Mouse (Mus musculus): ENCODE measurements around the gene Vsig4. TPM values are rescaled to one million over a fixed set of nuclear protein-coding genes. Genes with fewer than 3 reads are reported as not detected.
"Not testable (repeated sequence)": the region's sequence is repeated elsewhere in the genome, so short reads cannot be mapped to it uniquely, and the experiment has no call there.

The Vsig4 gene
- polyA plus RNA-seq, 1 experiment from 2014 or later: 0.73 TPM

GRCm38 (mm10) chrX:96225474-96225873 lies 67.8 kb downstream of the Vsig4 start:
- H3K9ac ChIP-seq (ENCODE audit: low read length): no peak overlapping the region
- ATAC-seq (ENCODE audit: insufficient number of reproducible peaks, insufficient read depth, low FRiP score, low read depth): no peak
- no peaks in the 10 kb centered on the region for H3K4me1 ChIP-seq (ENCODE audit: control insufficient read depth in 2 of 2, insufficient read depth in 2 of 2, low read length in 2 of 2)
- no peaks in the 10 kb centered on the region for H3K9me3 ChIP-seq (ENCODE audit: control insufficient read depth, low read length)
- no peak overlapping the region for H3K4me2 ChIP-seq (ENCODE audit: low read length)
- no peaks in the 10 kb centered on the region for H3K27me3 ChIP-seq (ENCODE audit: control insufficient read depth, insufficient read depth, low read length)
- no peaks in the 10 kb centered on the region for H3K36me3 ChIP-seq (ENCODE audit: control insufficient read depth, insufficient read depth, low read length)
- H3K4me3 ChIP-seq (ENCODE audit: control insufficient read depth in 1 of 2, insufficient read depth in 1 of 2, low read depth in 1 of 2, low read length in 2 of 2): no peak overlapping the region
- H3K27ac ChIP-seq (replicated peaks in 1 of 2; ENCODE audit: control insufficient read depth in 1 of 2, insufficient read depth in 1 of 2, low read depth in 2 of 2, low read length in 2 of 2): no peak overlapping the region

GRCm38 (mm10) chrX:96224210-96224609 lies 69.0 kb downstream of the Vsig4 start:
- Histone ChIP-seq H3K9ac (ENCODE audit: low read length) (no peak overlapping the region), H3K27ac (replicated peaks in 1 of 2; ENCODE audit: control insufficient read depth in 1 of 2, insufficient read depth in 1 of 2, low read depth in 2 of 2, low read length in 2 of 2) (no peak overlapping the region), H3K4me3 (ENCODE audit: control insufficient read depth in 1 of 2, insufficient read depth in 1 of 2, low read depth in 1 of 2, low read length in 2 of 2) (no peak overlapping the region), H3K4me2 (ENCODE audit: low read length) (no peak overlapping the region), H3K36me3 (ENCODE audit: control insufficient read depth, insufficient read depth, low read length) (no peaks in the 10 kb centered on the region), H3K9me3 (ENCODE audit: control insufficient read depth, low read length) (no peaks in the 10 kb centered on the region), H3K27me3 (ENCODE audit: control insufficient read depth, insufficient read depth, low read length) (no peaks in the 10 kb centered on the region), H3K4me1 (ENCODE audit: control insufficient read depth in 2 of 2, insufficient read depth in 2 of 2, low read length in 2 of 2) (no peaks in the 10 kb centered on the region)
- 78% methylated on average over 6 of the region's 6 CpGs for WGBS
- no peak for ATAC-seq (ENCODE audit: insufficient number of reproducible peaks, insufficient read depth, low FRiP score, low read depth)

- no peaks in the 10 kb centered on the region for H3K36me3 ChIP-seq (ENCODE audit: control insufficient read depth, insufficient read depth, low read length)
- H3K4me1 ChIP-seq (ENCODE audit: control insufficient read depth in 2 of 2, insufficient read depth in 2 of 2, low read length in 2 of 2): no peaks in the 10 kb centered on the region
- H3K4me3 ChIP-seq (ENCODE audit: control insufficient read depth in 1 of 2, insufficient read depth in 1 of 2, low read depth in 1 of 2, low read length in 2 of 2): no peak overlapping the region
- H3K4me2 ChIP-seq (ENCODE audit: low read length): no peak overlapping the region
- no peak overlapping the region for H3K27ac ChIP-seq (replicated peaks in 1 of 2; ENCODE audit: control insufficient read depth in 1 of 2, insufficient read depth in 1 of 2, low read depth in 2 of 2, low read length in 2 of 2)
- H3K9me3 ChIP-seq (ENCODE audit: control insufficient read depth, low read length): no peaks in the 10 kb centered on the region
- ATAC-seq (ENCODE audit: insufficient number of reproducible peaks, insufficient read depth, low FRiP score, low read depth): no peak
- no peak overlapping the region for H3K9ac ChIP-seq (ENCODE audit: low read length)
- no peaks in the 10 kb centered on the region for H3K27me3 ChIP-seq (ENCODE audit: control insufficient read depth, insufficient read depth, low read length)
- 23% methylated on average over 1 of the region's 1 CpGs for WGBS
These were observed 75.2 kb downstream of the Vsig4 start for GRCm38 (mm10) chrX:96218088-96218487.

GRCm38 (mm10) chrX:96206872-96207271 lies 86.4 kb downstream of the Vsig4 start:
- Histone ChIP-seq H3K9me3 (ENCODE audit: control insufficient read depth, low read length) (no peaks in the 10 kb centered on the region), H3K4me2 (ENCODE audit: low read length) (no peak overlapping the region), H3K4me3 (ENCODE audit: control insufficient read depth in 1 of 2, insufficient read depth in 1 of 2, low read depth in 1 of 2, low read length in 2 of 2) (no peak overlapping the region), H3K9ac (ENCODE audit: low read length) (no peak overlapping the region), H3K36me3 (ENCODE audit: control insufficient read depth, insufficient read depth, low read length) (no peaks in the 10 kb centered on the region), H3K27me3 (ENCODE audit: control insufficient read depth, insufficient read depth, low read length) (no peaks in the 10 kb centered on the region), H3K27ac (replicated peaks in 1 of 2; ENCODE audit: control insufficient read depth in 1 of 2, insufficient read depth in 1 of 2, low read depth in 2 of 2, low read length in 2 of 2) (no peak overlapping the region), H3K4me1 (ENCODE audit: control insufficient read depth in 2 of 2, insufficient read depth in 2 of 2, low read length in 2 of 2) (no peaks in the 10 kb centered on the region)
- 35% methylated on average over 1 of the region's 1 CpGs for WGBS
- no peak for ATAC-seq (ENCODE audit: insufficient number of reproducible peaks, insufficient read depth, low FRiP score, low read depth)

GRCm38 (mm10) chrX:96205143-96205542 lies 88.1 kb downstream of the Vsig4 start:
- ATAC-seq (ENCODE audit: insufficient number of reproducible peaks, insufficient read depth, low FRiP score, low read depth): not testable (repeated sequence)

More at GRCm38 (mm10) chrX:96205143-96205542, 88.1 kb downstream of the Vsig4 start:
- H3K27ac ChIP-seq (replicated peaks in 1 of 2; ENCODE audit: control insufficient read depth in 1 of 2, insufficient read depth in 1 of 2, low read depth in 2 of 2, low read length in 2 of 2); H3K9me3 ChIP-seq (ENCODE audit: control insufficient read depth, low read length); H3K4me2 ChIP-seq (ENCODE audit: low read length); H3K4me1 ChIP-seq (ENCODE audit: control insufficient read depth in 2 of 2, insufficient read depth in 2 of 2, low read length in 2 of 2); H3K4me3 ChIP-seq (ENCODE audit: control insufficient read depth in 1 of 2, insufficient read depth in 1 of 2, low read depth in 1 of 2, low read length in 2 of 2); H3K9ac ChIP-seq (ENCODE audit: low read length); H3K36me3 ChIP-seq (ENCODE audit: control insufficient read depth, insufficient read depth, low read length); H3K27me3 ChIP-seq (ENCODE audit: control insufficient read depth, insufficient read depth, low read length): not testable (repeated sequence)
- WGBS: 64% methylated on average over 3 of the region's 3 CpGs

MicroRNAs encoded within 50 kb of the gene (microRNA counts, 519-probe panel; counts per million panel counts)
- 4,031 counts per million, percentile 76 among the panel's probes with 10 or more counts for microRNA mmu-miR-223

Small RNA genes within 50 kb of the gene (microRNA-seq; reads per million reads assigned to microRNA genes)
- gene Mir223: 418 reads per million, percentile 70 among the genes with 10 or more reads in this experiment

Other genes starting within 250 kb of the Vsig4 start
- 191 and 209 TPM in 2 replicates for gene Msn, start 197.4 kb downstream of the Vsig4 start, polyA plus RNA-seq (2014; fragmentation: Nextera tagmentation; extraction: Ambion mirVana)
- gene Heph, start 161.9 kb upstream of the Vsig4 start, polyA plus RNA-seq (2014; fragmentation: Nextera tagmentation; extraction: Ambion mirVana): 15.5 and 16.8 TPM in 2 replicates
- gene Hsf3, start 162.9 kb upstream of the Vsig4 start, polyA plus RNA-seq (2014; fragmentation: Nextera tagmentation; extraction: Ambion mirVana): 0.30 TPM in 1 of 2 replicates, not detected in the other